Mouse (Mus musculus): ENCODE results near the gene Spata16. TPM values are rescaled to one million over a fixed set of nuclear protein-coding genes. Genes with fewer than 3 reads are reported as not detected.

Gene Spata16
- not detected for polyA plus RNA-seq (2017; shearing (Covaris generic))

DNA sequence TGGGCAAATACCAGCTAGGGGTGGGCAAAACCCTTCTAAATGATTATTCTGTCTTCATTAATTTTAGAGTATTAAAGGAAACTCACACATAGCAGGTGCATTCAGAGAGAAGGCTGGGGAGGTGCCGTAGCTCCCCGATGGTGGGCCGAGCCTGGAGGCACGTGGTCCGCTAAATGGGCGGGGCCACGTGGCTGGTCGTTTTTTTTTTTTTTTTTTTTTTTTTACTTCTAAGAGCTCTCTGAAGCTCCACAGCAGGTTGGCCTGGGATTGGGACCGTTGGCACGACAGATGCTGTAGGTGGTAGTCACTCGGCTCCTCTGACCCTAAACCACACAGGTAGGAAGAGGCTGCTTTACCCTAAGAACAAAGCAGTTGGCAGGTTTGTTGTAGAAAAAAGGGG lies at the start of gene Spata16:
Gene Spata16, plus strand, starts transcription at position 219 of the 400 bp plus-strand sequence.

